Mouse (Mus musculus) heart, embryonic 12.5 days (tissue): ENCODE measurements at regions not wholly inside any gene's neighbourhood (a gene's known extent, or its start where the extent isn't known, plus 50 kb on each side); places are given as distances from the start of the nearest gene placed in this dataset.

Experiments used
- ATAC-seq: fragments of 200-750 bp; cut with Nextera tagmentation; 2 replicates; pipeline ENCODE4 v1.8.0; 2017; ENCODE audit warnings: moderate TSS enrichment, moderate library complexity; ENCODE audit not compliant: insufficient number of reproducible peaks, low FRiP score
- H3K27ac ChIP-seq: fragments of 300-500 bp; sonication (generic); 2 replicates; pipeline ENCODE4 v1.5.1; 2016; ENCODE audit warnings: mild to moderate bottlenecking, moderate library complexity; ENCODE audit not compliant: poor library complexity, severe bottlenecking
- H3K27me3 ChIP-seq: fragments of 300-500 bp; sonication (generic); replicated peaks from 2 replicates; pipeline ENCODE4 v1.6.1; 2016; ENCODE audit warnings: mild to moderate bottlenecking, moderate library complexity
- H3K36me3 ChIP-seq: fragments of 300-500 bp; sonication (generic); 2 replicates; pipeline ENCODE4 v1.6.1; 2016; ENCODE audit warnings: mild to moderate bottlenecking, moderate library complexity
- H3K4me1 ChIP-seq: fragments of 300-500 bp; sonication (generic); replicated peaks from 2 replicates; pipeline ENCODE4 v1.6.1; 2016; ENCODE audit warnings: mild to moderate bottlenecking
- H3K4me2 ChIP-seq: fragments of 300-500 bp; sonication (generic); 2 replicates; pipeline ENCODE4 v1.6.1; 2016; ENCODE audit warnings: mild to moderate bottlenecking, moderate library complexity
- H3K4me3 ChIP-seq: fragments of 300-500 bp; sonication (generic); 2 replicates; pipeline ENCODE4 v1.5.1; 2016; ENCODE audit warnings: mild to moderate bottlenecking
- H3K9ac ChIP-seq: fragments of 300-500 bp; sonication (generic); 2 replicates; pipeline ENCODE4 v1.6.1; 2016; ENCODE audit warnings: mild to moderate bottlenecking, moderate library complexity
- H3K9me3 ChIP-seq: fragments of 300-500 bp; sonication (generic); replicated peaks from 2 replicates; pipeline ENCODE4 v1.6.1; 2016; ENCODE audit warnings: mild to moderate bottlenecking, moderate library complexity
- WGBS: fragments of 180-500 bp; shearing (Covaris S2); methylation state at CpG from one replicate; pipeline ENCODE4 v1.1.7; 2016; 5-methylcytosine and 5-hydroxymethylcytosine counted together

- no peak overlapping the region for H3K4me2 ChIP-seq
- no peak for ATAC-seq
- no peak overlapping the region for H3K9ac ChIP-seq
- 69% methylated on average over 6 of the region's 6 CpGs for WGBS
- H3K9me3 ChIP-seq: no peaks in the 10 kb centered on the region
- H3K36me3 ChIP-seq: no peaks in the 10 kb centered on the region
- H3K27ac ChIP-seq: no peak overlapping the region
- H3K4me1 ChIP-seq: no peaks in the 10 kb centered on the region
- no peaks in the 10 kb centered on the region for H3K27me3 ChIP-seq
- no peak overlapping the region for H3K4me3 ChIP-seq
These were observed 245.7 kb upstream of the Xrcc4 start for GRCm38 (mm10) chr13:90334934-90335740.

GRCm38 (mm10) chr13:90334286-90334685 lies 244.9 kb upstream of the Xrcc4 start:
- H3K4me2 ChIP-seq: no peak overlapping the region
- H3K9ac ChIP-seq: no peak overlapping the region
- no peak overlapping the region for H3K27ac ChIP-seq
- no peaks in the 10 kb centered on the region for H3K4me1 ChIP-seq
- no peak for ATAC-seq
- H3K9me3 ChIP-seq: no peaks in the 10 kb centered on the region
- no peak overlapping the region for H3K4me3 ChIP-seq
- no peaks in the 10 kb centered on the region for H3K27me3 ChIP-seq
- H3K36me3 ChIP-seq: no peaks in the 10 kb centered on the region

GRCm38 (mm10) chr13:90325226-90325625 lies 235.8 kb upstream of the Xrcc4 start:
- no peaks in the 10 kb centered on the region for H3K9me3 ChIP-seq
- H3K36me3 ChIP-seq: no peaks in the 10 kb centered on the region
- ATAC-seq: no peak
- H3K4me2 ChIP-seq: no peak overlapping the region
- no peaks in the 10 kb centered on the region for H3K4me1 ChIP-seq
- no peak overlapping the region for H3K27ac ChIP-seq
- no peak overlapping the region for H3K9ac ChIP-seq
- H3K4me3 ChIP-seq: no peak overlapping the region
- 75% methylated on average over 3 of the region's 3 CpGs for WGBS
- H3K27me3 ChIP-seq: no peaks in the 10 kb centered on the region

- 0 out of 2 replicates have a peak, but pooled peaks cover 3% of the 10 kb centered on the region for H3K9me3 ChIP-seq
- no peaks in the 10 kb centered on the region for H3K27me3 ChIP-seq
- H3K36me3 ChIP-seq: no peaks in the 10 kb centered on the region
- 84% methylated on average over 9 of the region's 9 CpGs for WGBS
- H3K9ac ChIP-seq: no peak overlapping the region
- H3K4me3 ChIP-seq: no peak overlapping the region
- no peak overlapping the region for H3K27ac ChIP-seq
- no peak overlapping the region for H3K4me2 ChIP-seq
- ATAC-seq: no peak
- H3K4me1 ChIP-seq: no peaks in the 10 kb centered on the region
These were observed 224.0 kb upstream of the Xrcc4 start for GRCm38 (mm10) chr13:90313209-90313978.

DNA sequence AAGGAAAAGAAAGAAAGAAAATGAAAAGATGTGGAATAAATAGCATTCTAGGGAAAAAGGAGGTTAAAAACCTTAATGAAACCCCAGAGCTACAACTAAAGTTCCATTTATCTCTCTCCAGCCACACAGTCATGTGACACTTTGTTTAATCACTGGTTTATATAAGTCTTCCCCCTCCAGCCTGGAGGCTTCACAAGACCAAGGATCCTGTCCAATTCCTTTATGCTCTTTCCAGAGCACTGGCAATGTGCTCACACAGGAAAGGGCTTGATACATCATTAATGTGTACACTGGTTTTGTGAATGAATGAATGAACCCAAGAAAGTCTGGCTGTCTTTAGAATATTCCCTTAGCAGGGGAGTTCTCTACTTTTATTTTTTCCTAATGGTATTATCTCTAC lies 221.1 kb upstream of the Xrcc4 start:
- H3K9ac ChIP-seq: no peak overlapping the region
- no peaks in the 10 kb centered on the region for H3K36me3 ChIP-seq
- H3K27me3 ChIP-seq: no peaks in the 10 kb centered on the region
- no peaks in the 10 kb centered on the region for H3K4me1 ChIP-seq
- no peak overlapping the region for H3K27ac ChIP-seq
- H3K4me3 ChIP-seq: no peak overlapping the region
- H3K4me2 ChIP-seq: no peak overlapping the region
- 0 out of 2 replicates have a peak, but pooled peaks cover 3% of the 10 kb centered on the region for H3K9me3 ChIP-seq
- no peak for ATAC-seq

- H3K4me1 ChIP-seq: no peaks in the 10 kb centered on the region
- no peak overlapping the region for H3K9ac ChIP-seq
- H3K27ac ChIP-seq: no peak overlapping the region
- no peak for ATAC-seq
- H3K4me3 ChIP-seq: no peak overlapping the region
- H3K9me3 ChIP-seq: no peaks in the 10 kb centered on the region
- H3K4me2 ChIP-seq: no peak overlapping the region
- H3K36me3 ChIP-seq: no peaks in the 10 kb centered on the region
- 47% methylated on average over 3 of the region's 3 CpGs for WGBS
- H3K27me3 ChIP-seq: no peaks in the 10 kb centered on the region
These were observed 211.1 kb upstream of the Xrcc4 start for GRCm38 (mm10) chr13:90300481-90300880.

DNA sequence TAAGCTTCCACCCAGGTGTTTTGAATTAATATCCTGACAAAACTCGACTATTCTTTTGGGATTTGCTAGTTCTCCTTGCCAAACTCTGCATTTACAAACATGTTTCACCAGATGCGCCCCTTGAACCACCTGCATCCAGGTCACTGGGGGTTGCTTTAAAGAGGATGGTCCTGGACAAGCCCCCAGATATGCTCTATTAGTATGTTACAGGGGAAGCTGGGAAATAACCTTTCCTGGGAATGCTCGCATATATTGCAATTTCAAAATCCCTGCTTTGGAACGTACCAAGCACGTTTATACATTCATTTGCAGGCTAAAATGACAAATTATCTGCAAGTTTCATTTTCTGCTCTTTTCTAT lies 205.2 kb upstream of the Xrcc4 start:
- Histone ChIP-seq H3K9me3 (no peaks in the 10 kb centered on the region), H3K27me3 (no peaks in the 10 kb centered on the region), H3K9ac (no peak overlapping the region), H3K27ac (no peak overlapping the region), H3K4me1 (no peaks in the 10 kb centered on the region), H3K4me3 (no peak overlapping the region), H3K36me3 (no peaks in the 10 kb centered on the region), H3K4me2 (no peak overlapping the region)
- no peak for ATAC-seq
- WGBS: 81% methylated on average over 5 of the region's 5 CpGs

GRCm38 (mm10) chr13:90293697-90294647 lies 204.6 kb upstream of the Xrcc4 start:
- no peak for ATAC-seq
- Histone ChIP-seq H3K4me3 (no peak overlapping the region), H3K9me3 (no peaks in the 10 kb centered on the region), H3K27me3 (no peaks in the 10 kb centered on the region), H3K27ac (no peak overlapping the region), H3K36me3 (no peaks in the 10 kb centered on the region), H3K9ac (no peak overlapping the region), H3K4me2 (no peak overlapping the region), H3K4me1 (no peaks in the 10 kb centered on the region)
- WGBS: 77% methylated on average over 10 of the region's 10 CpGs

GRCm38 (mm10) chr13:90292905-90293304 lies 203.5 kb upstream of the Xrcc4 start:
- H3K9me3 ChIP-seq: no peaks in the 10 kb centered on the region
- WGBS: 67% methylated on average over 4 of the region's 4 CpGs
- no peak overlapping the region for H3K4me2 ChIP-seq
- H3K36me3 ChIP-seq: no peaks in the 10 kb centered on the region
- H3K4me1 ChIP-seq: no peaks in the 10 kb centered on the region
- H3K27ac ChIP-seq: no peak overlapping the region
- ATAC-seq: no peak
- no peaks in the 10 kb centered on the region for H3K27me3 ChIP-seq
- no peak overlapping the region for H3K9ac ChIP-seq
- no peak overlapping the region for H3K4me3 ChIP-seq

DNA sequence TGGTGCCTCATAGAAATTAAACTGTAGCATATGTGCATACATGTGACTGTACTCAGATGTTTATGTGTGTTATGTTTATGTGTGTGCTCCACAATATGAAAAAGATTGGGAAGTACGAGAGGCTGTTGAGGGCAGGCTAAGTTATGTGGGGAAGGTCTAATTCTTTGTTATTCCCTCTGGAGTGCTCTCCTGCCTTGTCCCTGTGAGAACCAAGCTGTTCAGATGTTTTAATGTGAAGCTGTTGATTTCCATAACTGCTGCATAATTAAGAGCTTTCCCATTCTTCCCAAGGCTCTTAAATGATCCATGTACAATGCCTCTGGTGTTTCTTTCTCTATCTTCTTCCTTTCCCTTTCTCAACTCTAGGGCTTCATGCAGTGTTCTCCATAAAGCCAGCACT lies 202.7 kb upstream of the Xrcc4 start:
- Histone ChIP-seq H3K4me2 (no peak overlapping the region), H3K27me3 (no peaks in the 10 kb centered on the region), H3K4me1 (no peaks in the 10 kb centered on the region), H3K9ac (no peak overlapping the region), H3K36me3 (no peaks in the 10 kb centered on the region), H3K4me3 (no peak overlapping the region), H3K9me3 (no peaks in the 10 kb centered on the region), H3K27ac (no peak overlapping the region)
- ATAC-seq: no peak
- 82% methylated on average over 1 of the region's 1 CpGs for WGBS

GRCm38 (mm10) chr13:90280976-90281375 lies 191.6 kb upstream of the Xrcc4 start:
- ATAC-seq: no peak
- no peaks in the 10 kb centered on the region for H3K36me3 ChIP-seq
- no peak overlapping the region for H3K4me2 ChIP-seq
- no peak overlapping the region for H3K4me3 ChIP-seq
- H3K27ac ChIP-seq: no peak overlapping the region
- peaks cover 13% of the 10 kb centered on the region for H3K4me1 ChIP-seq
- H3K27me3 ChIP-seq: no peaks in the 10 kb centered on the region
- H3K9me3 ChIP-seq: peaks cover 5% of the 10 kb centered on the region; the same call in 1 of the 2 replicates
- H3K9ac ChIP-seq: no peak overlapping the region
